Mouse (Mus musculus) megakaryocyte, embryonic 14.5 days (primary cell): Measurements from ENCODE around the gene Pcbp2. TPM values are rescaled to one million over a fixed set of nuclear protein-coding genes. Genes with fewer than 3 reads are reported as not detected.

Source experiments
- H3K27me3 ChIP-seq: replicated peaks from 2 replicates; pipeline ENCODE3; 2012; ENCODE audit warnings: inconsistent platforms
- H3K36me3 ChIP-seq: replicated peaks from 2 replicates; pipeline ENCODE3; 2012; ENCODE audit warnings: low read length, inconsistent platforms, mixed read lengths
- H3K4me1 ChIP-seq: 2 replicates; pipeline ENCODE4 v1.6.1; 2012; ENCODE audit warnings: inconsistent platforms
- H3K4me3 ChIP-seq: replicated peaks from 2 replicates; pipeline ENCODE3; 2012; ENCODE audit warnings: moderate library complexity, mild to moderate bottlenecking, inconsistent platforms
- H3K9me3 ChIP-seq: 2 replicates; pipeline ENCODE4 v1.6.1; 2012; ENCODE audit warnings: inconsistent platforms
- FLI1 ChIP-seq: IDR thresholded peaks from 2 replicates; pipeline ENCODE4 v1.6.1; 2012; ENCODE audit warnings: low read length, inconsistent platforms, mixed read lengths
- GATA1 ChIP-seq: IDR thresholded peaks from 3 replicates; pipeline ENCODE4 v1.6.1; 2012; ENCODE audit warnings: mixed read lengths, low read length, inconsistent platforms, borderline replicate concordance
- polyA plus RNA-seq: library from polyadenylated mRNA; stranded (reverse); fragments of >175 nt; gene quantifications from 2 replicates; pipeline ENCODE4 v1.2.3, GENCODE M21; 2012; ENCODE audit warnings: low replicate concordance; ENCODE audit not compliant: insufficient read depth

Pcbp2 gene
- polyA plus RNA-seq, 1 experiment: 404 TPM

DNA sequence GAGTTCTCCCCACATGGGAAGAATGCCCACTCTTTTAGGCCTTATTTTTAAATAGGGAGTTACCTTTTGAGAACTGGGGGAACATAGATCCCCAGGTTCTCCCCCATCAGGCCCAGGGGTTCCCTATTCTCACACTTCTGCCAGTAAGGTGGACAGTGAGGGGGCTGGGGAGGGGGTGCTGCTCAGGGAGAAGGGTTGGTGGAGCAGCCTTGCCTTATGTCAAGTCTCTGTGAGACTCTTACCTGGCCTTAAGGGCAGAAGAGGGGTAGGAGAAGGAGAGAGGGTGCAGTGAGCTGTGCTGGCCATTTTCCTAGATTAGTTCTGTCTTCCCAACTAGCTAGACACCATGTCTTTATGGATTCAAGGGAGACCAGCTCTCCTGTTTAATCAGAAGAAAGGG, 42.1 kb downstream of the Pcbp2 start:
- Histone ChIP-seq H3K27me3 (peaks cover 7% of the 10 kb centered on the region), H3K36me3 (peaks cover 2% of the 10 kb centered on the region), H3K4me3 (no peak overlapping the region), H3K9me3 (no peaks in the 10 kb centered on the region), H3K4me1 (peaks cover 55% of the 10 kb centered on the region)
- TF ChIP-seq GATA1: no peak
- no peak for TF ChIP-seq FLI1

- H3K27me3 ChIP-seq: peaks cover 7% of the 10 kb centered on the region
- H3K36me3 ChIP-seq: peaks cover 2% of the 10 kb centered on the region
- no peak overlapping the region for H3K4me3 ChIP-seq
- TF ChIP-seq FLI1: no peak
- H3K9me3 ChIP-seq: no peaks in the 10 kb centered on the region
- peaks cover 52% of the 10 kb centered on the region for H3K4me1 ChIP-seq
Observed at GRCm38 (mm10) chr15:102513004-102513403, 42.7 kb downstream of the Pcbp2 start.

- no peaks in the 10 kb centered on the region for H3K9me3 ChIP-seq
- TF ChIP-seq GATA1: no peak
- no peak for TF ChIP-seq FLI1
- no peaks in the 10 kb centered on the region for H3K36me3 ChIP-seq
- peaks cover 58% of the 10 kb centered on the region for H3K4me1 ChIP-seq
- peaks cover 7% of the 10 kb centered on the region for H3K27me3 ChIP-seq
- H3K4me3 ChIP-seq: no peak overlapping the region
Observed at GRCm38 (mm10) chr15:102515261-102515660, 44.9 kb downstream of the Pcbp2 start.

DNA sequence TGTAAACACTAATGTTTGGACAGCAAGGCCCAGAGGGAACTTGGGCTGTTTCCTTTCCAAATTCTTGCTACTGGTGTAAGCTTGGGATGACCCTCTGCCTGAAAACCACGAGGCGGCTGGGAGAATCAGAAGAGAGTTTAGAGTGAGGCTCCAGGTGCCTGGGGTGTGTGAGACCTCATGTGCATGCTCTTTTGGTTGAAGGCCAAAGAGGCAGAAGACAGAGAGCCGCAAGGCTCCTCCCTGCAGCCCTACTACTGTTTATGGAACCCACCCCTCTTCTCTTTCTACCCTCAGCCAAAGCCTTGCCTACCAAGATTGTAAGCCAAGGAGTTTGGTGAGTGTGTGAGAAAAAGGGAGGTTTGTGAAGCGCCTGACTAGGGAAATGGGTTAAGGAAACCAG, 45.5 kb downstream of the Pcbp2 start:
- peak overlapping the region; percentile 95 for H3K4me3 ChIP-seq
- peaks cover 3% of the 10 kb centered on the region for H3K36me3 ChIP-seq
- no peaks in the 10 kb centered on the region for H3K9me3 ChIP-seq
- H3K27me3 ChIP-seq: peaks cover 7% of the 10 kb centered on the region
- H3K4me1 ChIP-seq: peaks cover 58% of the 10 kb centered on the region
- TF ChIP-seq FLI1: no peak
- no peak for TF ChIP-seq GATA1

DNA sequence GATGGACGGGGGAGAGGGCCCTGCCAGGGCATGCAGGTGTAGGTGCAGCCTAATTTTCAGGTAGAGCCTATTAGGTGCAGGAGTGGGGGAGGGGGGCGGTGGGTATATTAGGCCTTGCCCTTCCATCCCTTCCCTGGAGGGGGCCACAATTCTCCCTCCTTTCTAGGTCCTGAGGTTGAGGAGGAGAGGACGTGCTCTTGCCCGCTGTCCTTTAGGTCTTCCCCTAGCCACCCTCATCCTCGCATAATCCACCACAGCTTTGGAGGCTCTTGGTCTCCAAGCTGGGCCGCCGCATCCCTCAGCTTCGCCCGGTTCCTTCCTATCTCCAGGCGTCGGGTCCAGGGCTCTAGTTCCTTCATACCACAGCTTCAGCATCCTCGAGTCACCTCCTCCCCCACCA, 46.0 kb downstream of the Pcbp2 start:
- Histone ChIP-seq H3K4me3 (peak overlapping the region; percentile 95), H3K4me1 (peaks cover 58% of the 10 kb centered on the region), H3K36me3 (peaks cover 7% of the 10 kb centered on the region), H3K27me3 (peaks cover 5% of the 10 kb centered on the region), H3K9me3 (no peaks in the 10 kb centered on the region)
- TF ChIP-seq GATA1 (no peak), FLI1 (no peak)

- Histone ChIP-seq H3K4me3 (peak within 1 kb of the TSS; percentile 95), H3K27me3 (peaks cover 3% of the 10 kb centered on the region), H3K4me1 (peaks cover 58% of the 10 kb centered on the region), H3K9me3 (no peaks in the 10 kb centered on the region), H3K36me3 (peaks cover 13% of the 10 kb centered on the region)
- TF ChIP-seq GATA1 (no peak), FLI1 (no peak)
Observed at GRCm38 (mm10) chr15:102516728-102517404, 46.5 kb downstream of the Pcbp2 start, which contains the start of gene Map3k12. Gene Map3k12 (minus strand): TSS chr15:102517064.

DNA sequence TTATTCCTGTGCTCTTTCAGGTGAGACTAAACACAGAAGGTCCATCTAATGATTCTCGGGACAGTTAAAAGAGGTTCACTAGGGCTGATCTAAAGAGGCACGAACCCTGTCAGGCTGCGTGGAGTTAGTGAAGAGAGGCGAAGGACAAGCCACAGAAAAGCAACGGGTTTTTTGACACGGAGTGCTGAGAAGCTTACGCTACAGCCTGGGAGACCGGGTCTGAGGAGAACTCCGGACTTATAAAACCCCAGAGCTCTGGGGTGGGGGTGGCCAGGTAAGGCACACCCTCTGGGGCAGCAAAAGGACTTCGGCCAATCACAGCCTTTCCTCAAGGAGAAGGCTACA, 47.3 kb downstream of the Pcbp2 start:
- H3K9me3 ChIP-seq: no peaks in the 10 kb centered on the region
- H3K27me3 ChIP-seq: peaks cover 2% of the 10 kb centered on the region
- peak overlapping the region; percentile 95 for H3K4me3 ChIP-seq
- peaks cover 20% of the 10 kb centered on the region for H3K36me3 ChIP-seq
- no peak for TF ChIP-seq FLI1
- no peak for TF ChIP-seq GATA1
- peaks cover 58% of the 10 kb centered on the region for H3K4me1 ChIP-seq

DNA sequence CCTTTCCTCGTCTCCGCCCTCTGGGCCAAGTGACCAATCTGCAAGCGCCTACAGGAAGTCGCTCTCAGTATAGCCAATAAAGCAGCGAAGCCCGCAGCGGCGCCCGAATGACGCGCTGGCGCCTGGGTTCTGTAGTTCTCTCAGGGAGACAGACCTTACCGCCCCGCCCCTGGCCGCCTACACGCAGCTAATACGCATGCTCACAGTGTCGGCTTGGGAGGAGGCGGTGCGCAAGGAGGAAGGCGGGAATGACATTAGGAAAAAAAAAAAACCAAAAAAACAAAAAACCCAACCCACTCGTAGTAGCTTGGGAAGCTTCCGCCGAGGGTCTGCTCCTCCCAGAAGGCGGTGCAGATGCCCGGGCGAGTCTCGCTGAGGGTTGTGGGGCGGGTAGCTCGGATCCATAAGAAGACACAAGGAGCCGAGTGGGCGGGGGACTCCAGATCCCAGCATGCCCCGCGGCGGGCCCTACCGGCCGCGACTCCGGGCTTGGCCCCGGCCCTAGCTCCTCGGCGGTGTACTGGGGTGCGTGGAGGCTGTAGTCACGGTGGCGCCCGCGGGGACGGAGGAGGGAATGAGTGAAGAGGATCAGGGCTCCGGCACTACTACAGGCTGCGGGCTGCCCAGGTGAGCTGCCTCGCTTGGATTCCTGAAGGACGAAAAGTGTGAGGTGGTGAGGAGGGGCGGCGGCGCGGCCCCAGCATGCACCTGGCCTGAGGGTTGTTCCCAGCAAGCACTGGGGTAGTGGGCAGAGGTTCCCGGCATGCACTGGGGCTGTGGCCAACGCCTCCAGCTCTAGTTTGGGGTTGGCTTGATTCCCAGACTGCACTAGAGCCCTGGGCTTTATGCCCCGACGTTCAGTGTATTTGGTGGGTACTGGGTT, 47.9 kb downstream of the Pcbp2 start, which contains the start of gene Tarbp2:
Gene Tarbp2, plus strand, starts transcription at position 217 of the 883 bp plus-strand sequence.
- Histone ChIP-seq H3K4me1 (peaks cover 59% of the 10 kb centered on the region), H3K4me3 (peak within 1 kb of the TSS; percentile 95)

GRCm38 (mm10) chr15:102518859-102519201, 48.5 kb downstream of the Pcbp2 start:
- Histone ChIP-seq H3K4me3 (peak overlapping the region; percentile 95), H3K4me1 (peaks cover 61% of the 10 kb centered on the region), H3K27me3 (no peaks in the 10 kb centered on the region), H3K9me3 (no peaks in the 10 kb centered on the region), H3K36me3 (peaks cover 29% of the 10 kb centered on the region)
- TF ChIP-seq FLI1 (no peak), GATA1 (no peak)

More for the DNA sequence above, 47.9 kb downstream of the Pcbp2 start, which contains the start of gene Tarbp2:
- H3K27me3 ChIP-seq: no peaks in the 10 kb centered on the region
- TF ChIP-seq FLI1 (no peak), GATA1 (no peak)
- peaks cover 25% of the 10 kb centered on the region for H3K36me3 ChIP-seq
- no peaks in the 10 kb centered on the region for H3K9me3 ChIP-seq

DNA sequence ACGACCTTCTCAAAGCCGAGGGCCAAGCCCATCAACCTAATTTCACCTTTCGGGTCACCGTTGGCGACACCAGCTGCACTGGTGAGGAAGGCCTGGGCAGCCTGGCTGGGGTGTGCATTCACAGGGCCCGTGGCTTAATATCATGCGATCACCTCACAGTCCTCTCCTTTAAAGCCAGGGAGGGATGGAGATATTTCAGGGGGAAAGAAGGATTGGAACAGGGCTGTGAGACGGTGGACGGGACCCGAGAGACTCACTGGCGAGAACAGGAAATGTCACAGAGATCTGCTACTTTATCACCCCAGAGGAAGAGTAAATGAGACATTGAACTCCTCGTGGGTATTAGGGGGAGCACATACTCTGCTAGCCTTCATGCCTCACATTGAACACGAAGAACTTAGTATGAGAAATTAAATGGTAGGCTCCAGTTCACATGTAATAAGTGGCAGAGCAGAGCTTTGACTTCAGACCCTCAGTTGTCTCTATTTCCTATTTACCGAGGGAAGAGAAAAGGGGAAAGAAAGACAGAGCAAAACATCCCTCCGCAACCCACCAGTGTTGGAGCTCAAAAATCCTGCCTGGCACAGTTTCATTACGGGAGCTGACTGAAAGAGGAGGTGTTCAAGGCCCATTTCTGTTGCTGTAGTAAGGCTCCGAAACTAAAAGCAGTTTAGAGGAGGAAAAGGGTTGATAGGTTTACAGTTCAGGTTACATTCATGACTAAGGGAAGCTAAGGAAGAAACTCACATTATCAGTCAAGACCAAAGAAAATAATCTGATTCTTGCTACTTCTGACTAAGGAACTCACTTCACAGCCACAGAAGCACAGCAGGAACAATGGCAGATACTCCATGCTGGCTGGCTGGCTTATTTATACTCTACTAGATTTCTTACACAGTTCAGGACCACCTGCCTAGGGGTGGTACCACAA, 49.1 kb downstream of the Pcbp2 start:
- Histone ChIP-seq H3K4me3 (peak overlapping the region; percentile 95), H3K4me1 (peaks cover 67% of the 10 kb centered on the region), H3K36me3 (peaks cover 35% of the 10 kb centered on the region), H3K9me3 (no peaks in the 10 kb centered on the region), H3K27me3 (no peaks in the 10 kb centered on the region)
- TF ChIP-seq FLI1: no peak
- TF ChIP-seq GATA1: no peak
